Mouse (Mus musculus): Measurements from ENCODE around the gene Prlh.

- TF ChIP-seq POLR2A (IDR thresholded peaks at IDR 0.05; ENCODE audit: insufficient read depth, low read depth, low read length), result no peak
- no peak for TF ChIP-seq CTCF (IDR thresholded peaks at IDR 0.05; ENCODE audit: insufficient read depth, low read depth, low read length)
Observed at GRCm38 (mm10) chr1:90909161-90909560, 43.7 kb upstream of the Prlh start.

Data from olfactory bulb, adult 2 months (tissue).